8 mouse cellular contexts compared by ENCODE assay signal in genomic region chr13:89539205-89539886, GRCm38 (mm10). TPM values are rescaled to one million over a fixed set of nuclear protein-coding genes. Genes with fewer than 3 reads are reported as not detected.
DNase-seq lines count a peak whose midpoint lies in the region; ATAC-seq and TF ChIP-seq lines count a peak whose summit lies in the region.

Gene Hapln1, plus strand, starts transcription at chr13:89539796.

- peak; percentile 10 to 16 for DNase-seq in cerebellum, adult 2 months
- DNase-seq in cerebellum, adult 9-11 months: no peak
- DNase-seq in limb, embryonic 11.5 days (ENCODE audit: low spot score): peak; percentile 77
- DNase-seq in stomach, postnatal 0 days (ENCODE audit: low spot score): peak; percentile 46

- peak; percentile 40 for ATAC-seq in activated CD4-positive, CD25-positive, alpha-beta regulatory T cell, adult 4 months
- peak; percentile 82 for ATAC-seq in forebrain, embryonic 13.5 days
- ATAC-seq in intestine, embryonic 15.5 days: peak; percentile 88
- ATAC-seq in limb, embryonic 11.5 days (ENCODE audit: insufficient number of reproducible peaks, low FRiP score, low TSS enrichment, low read depth): peak; percentile 72; the same call in 1 of the 2 replicates
- peak; percentile 81 for ATAC-seq in midbrain, embryonic 12.5 days (ENCODE audit: low FRiP score, low read depth)
- ATAC-seq in stomach, postnatal 0 days (ENCODE audit: low FRiP score, low TSS enrichment): peak; percentile 57

- no peak for TF ChIP-seq CTCF in cerebellum, adult 2 months (IDR thresholded peaks at IDR 0.05; ENCODE audit: borderline replicate concordance, insufficient read depth, low read depth, low read length)
- peak; percentile 65 for TF ChIP-seq CTCF in stomach, postnatal 0 days (IDR thresholded peaks at IDR 0.05; ENCODE audit: low read depth)

- TF ChIP-seq EP300 in stomach, postnatal 0 days (optimal IDR thresholded peaks at IDR 0.05): no peak

- peak within 1 kb of the TSS; percentile 90 for H3K4me2 ChIP-seq in forebrain, embryonic 13.5 days
- peak within 1 kb of the TSS; percentile 96 for H3K4me2 ChIP-seq in intestine, embryonic 15.5 days (replicated peaks)
- peak within 1 kb of the TSS; percentile 87 for H3K4me2 ChIP-seq in limb, embryonic 11.5 days (ENCODE audit: low read depth, severe bottlenecking)
- peak within 1 kb of the TSS; percentile 81 for H3K4me2 ChIP-seq in midbrain, embryonic 12.5 days (replicated peaks)
- peak within 1 kb of the TSS; percentile 93 for H3K4me2 ChIP-seq in stomach, postnatal 0 days (replicated peaks; ENCODE audit: low read depth)

- 2% methylated on average over 29 of the region's 29 CpGs for WGBS in cerebellum, adult 2 months
- under 1% methylated on average over 29 of the region's 29 CpGs for WGBS in forebrain, embryonic 13.5 days
- WGBS in intestine, embryonic 15.5 days: 2% methylated on average over 29 of the region's 29 CpGs
- 1% methylated on average over 28 of the region's 29 CpGs for WGBS in limb, embryonic 11.5 days
- WGBS in midbrain, embryonic 12.5 days: under 1% methylated on average over 29 of the region's 29 CpGs
- under 1% methylated on average over 28 of the region's 29 CpGs for WGBS in stomach, postnatal 0 days

- no peaks in the 10 kb centered on the region for H3K27me3 ChIP-seq in cerebellum, adult 2 months (ENCODE audit: control insufficient read depth, insufficient read depth, low read length)
- no peaks in the 10 kb centered on the region for H3K27me3 ChIP-seq in forebrain, embryonic 13.5 days
- H3K27me3 ChIP-seq in intestine, embryonic 15.5 days (replicated peaks): no peaks in the 10 kb centered on the region
- H3K27me3 ChIP-seq in limb, embryonic 11.5 days (ENCODE audit: control insufficient read depth, insufficient read depth, low read length): no peaks in the 10 kb centered on the region
- H3K27me3 ChIP-seq in midbrain, embryonic 12.5 days: peaks cover 7% of the 10 kb centered on the region; the same call in 1 of the 2 replicates
- H3K27me3 ChIP-seq in stomach, postnatal 0 days (ENCODE audit: control insufficient read depth, insufficient read depth, low read length): no peaks in the 10 kb centered on the region

- peak within 1 kb of the TSS; percentile 47 for H3K4me3 ChIP-seq in cerebellum, adult 2 months (replicated peaks; ENCODE audit: insufficient read depth, low read depth, low read length)
- peak within 1 kb of the TSS; percentile 54 for H3K4me3 ChIP-seq in forebrain, embryonic 13.5 days
- peak within 1 kb of the TSS; percentile 52 for H3K4me3 ChIP-seq in intestine, embryonic 15.5 days (replicated peaks)
- peak within 1 kb of the TSS; percentile 43 for H3K4me3 ChIP-seq in limb, embryonic 11.5 days (ENCODE audit: low read depth, low read length)
- peak within 1 kb of the TSS; percentile 49 for H3K4me3 ChIP-seq in midbrain, embryonic 12.5 days
- peak within 1 kb of the TSS; percentile 49 for H3K4me3 ChIP-seq in stomach, postnatal 0 days (ENCODE audit: low read depth, low read length)

- H3K9ac ChIP-seq in forebrain, embryonic 13.5 days: peak within 1 kb of the TSS; percentile 69
- peak within 1 kb of the TSS; percentile 42 for H3K9ac ChIP-seq in intestine, embryonic 15.5 days
- peak within 1 kb of the TSS; percentile 66 for H3K9ac ChIP-seq in limb, embryonic 11.5 days (ENCODE audit: low read length)
- peak within 1 kb of the TSS; percentile 65 for H3K9ac ChIP-seq in midbrain, embryonic 12.5 days (replicated peaks)
- peak within 1 kb of the TSS; percentile 32; the same call in 1 of the 2 replicates for H3K9ac ChIP-seq in stomach, postnatal 0 days (ENCODE audit: low read length)

- H3K36me3 ChIP-seq in forebrain, embryonic 13.5 days (ENCODE audit: poor library complexity, severe bottlenecking): no peaks in the 10 kb centered on the region
- no peaks in the 10 kb centered on the region for H3K36me3 ChIP-seq in intestine, embryonic 15.5 days
- no peaks in the 10 kb centered on the region for H3K36me3 ChIP-seq in limb, embryonic 11.5 days (ENCODE audit: control insufficient read depth, insufficient read depth, low read length)
- H3K36me3 ChIP-seq in midbrain, embryonic 12.5 days: no peaks in the 10 kb centered on the region
- no peaks in the 10 kb centered on the region for H3K36me3 ChIP-seq in stomach, postnatal 0 days (ENCODE audit: control insufficient read depth, insufficient read depth, low read length)

- no peak for TF ChIP-seq POLR2A in cerebellum, adult 2 months (IDR thresholded peaks at IDR 0.05; ENCODE audit: borderline replicate concordance, insufficient read depth, low read length)

- H3K4me1 ChIP-seq in cerebellum, adult 2 months (ENCODE audit: control insufficient read depth, insufficient read depth, low read length): peaks cover 3% of the 10 kb centered on the region
- H3K4me1 ChIP-seq in forebrain, embryonic 13.5 days: peaks cover 8% of the 10 kb centered on the region; the same call in 1 of the 2 replicates
- H3K4me1 ChIP-seq in intestine, embryonic 15.5 days (replicated peaks): 0 out of 2 replicates have a peak, but pooled peaks cover 2% of the 10 kb centered on the region
- H3K4me1 ChIP-seq in limb, embryonic 11.5 days (ENCODE audit: control insufficient read depth, insufficient read depth, low read length): peaks cover 5% of the 10 kb centered on the region; the same call in 1 of the 2 replicates
- H3K4me1 ChIP-seq in midbrain, embryonic 12.5 days: no peaks in the 10 kb centered on the region
- no peaks in the 10 kb centered on the region for H3K4me1 ChIP-seq in stomach, postnatal 0 days (replicated peaks; ENCODE audit: control insufficient read depth, insufficient read depth)

- H3K9me3 ChIP-seq in forebrain, embryonic 13.5 days (replicated peaks): no peaks in the 10 kb centered on the region
- no peaks in the 10 kb centered on the region for H3K9me3 ChIP-seq in intestine, embryonic 15.5 days
- no peaks in the 10 kb centered on the region for H3K9me3 ChIP-seq in limb, embryonic 11.5 days (ENCODE audit: control insufficient read depth, low read length)
- no peaks in the 10 kb centered on the region for H3K9me3 ChIP-seq in midbrain, embryonic 12.5 days
- H3K9me3 ChIP-seq in stomach, postnatal 0 days (ENCODE audit: control insufficient read depth, low read length): no peaks in the 10 kb centered on the region

- no peak within 1 kb of the TSS for H3K27ac ChIP-seq in cerebellum, adult 2 months (ENCODE audit: insufficient read depth, low read length)
- no peak within 1 kb of the TSS for H3K27ac ChIP-seq in forebrain, embryonic 13.5 days
- H3K27ac ChIP-seq in intestine, embryonic 15.5 days: no peak within 1 kb of the TSS
- peak within 1 kb of the TSS; percentile 59 for H3K27ac ChIP-seq in limb, embryonic 11.5 days (replicated peaks; ENCODE audit: low read depth, low read length)
- H3K27ac ChIP-seq in midbrain, embryonic 12.5 days (replicated peaks): no peak within 1 kb of the TSS
- H3K27ac ChIP-seq in stomach, postnatal 0 days (replicated peaks): no peak within 1 kb of the TSS

RNA-seq across cellular contexts. Expression of gene Hapln1, which starts in this region (rescaled TPM):
- 6.6 and 9.8 TPM in 2 replicates for polyA plus RNA-seq in cerebellum, adult 2 months (2012; rRNA removed)
- not detected for polyA plus RNA-seq in activated CD4-positive, CD25-positive, alpha-beta regulatory T cell, adult 4 months (2017; shearing (Covaris generic))
- polyA plus RNA-seq in forebrain, embryonic 13.5 days (2015; fragmentation: Nextera tagmentation; extraction: Ambion mirVana): 0.76 and 1.2 TPM in 2 replicates
- 4.1 and 4.8 TPM in 2 replicates for polyA plus RNA-seq in intestine, embryonic 15.5 days (2015; fragmentation: Nextera tagmentation; extraction: Ambion mirVana)
- polyA plus RNA-seq in limb, embryonic 11.5 days (2014; fragmentation: Nextera tagmentation; extraction: Ambion mirVana): 12.3 and 14.9 TPM in 2 replicates
- 7.5 and 10.8 TPM in 2 replicates for polyA plus RNA-seq in midbrain, embryonic 12.5 days (2016; fragmentation: Nextera tagmentation; extraction: Ambion mirVana)
- 0.61 and 0.90 TPM in 2 replicates for polyA plus RNA-seq in stomach, postnatal 0 days (2015; fragmentation: Nextera tagmentation; extraction: Ambion mirVana)

Comparison
In these comparisons a context has a peak if more than half of its experiments do, and no peak if none do; other contexts are left out.
1. Peak in ATAC-seq in activated CD4-positive, CD25-positive, alpha-beta regulatory T cell, adult 4 months; RNA of the gene not detected or under 1 TPM.
2. Peak in DNase-seq, ATAC-seq, H3K4me3 ChIP-seq, H3K9ac ChIP-seq and H3K4me2 ChIP-seq in stomach, postnatal 0 days; RNA of the gene not detected or under 1 TPM.